Mouse (Mus musculus): ENCODE results near the gene Gm26602. TPM values are rescaled to one million over a fixed set of nuclear protein-coding genes. Genes with fewer than 3 reads are reported as not detected.

Gm26602 gene
- polyA plus RNA-seq, 1 experiment from 2014 or later, result 5.3 TPM

DNA sequence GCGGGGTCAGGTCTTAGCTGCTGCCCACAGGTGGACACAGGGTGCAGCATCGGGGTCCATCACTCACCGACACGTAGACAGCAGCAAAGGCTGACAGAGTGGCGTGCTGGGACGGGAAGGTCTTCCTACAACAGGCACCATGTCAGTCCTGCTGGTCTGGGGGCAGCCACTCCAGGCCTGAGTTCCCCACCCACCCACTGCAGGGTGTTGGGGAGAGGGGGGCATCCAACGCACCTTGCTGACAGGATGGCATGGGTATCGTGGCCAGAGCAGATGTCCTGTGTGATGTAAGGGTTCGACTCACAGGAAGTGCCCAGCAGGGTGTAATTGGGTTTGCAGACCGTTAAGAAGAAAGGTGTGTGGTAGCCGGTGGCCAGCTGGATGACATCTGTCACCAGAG lies 44.1 kb upstream of the Gm26602 start:
- Histone ChIP-seq H3K36me3 (ENCODE audit: control insufficient read depth, insufficient read depth, low read length) (peaks cover 45% of the 10 kb centered on the region), H3K4me2 (replicated peaks; ENCODE audit: low read depth, low read length) (no peak overlapping the region), H3K9ac (replicated peaks; ENCODE audit: low read depth, low read length) (no peak overlapping the region), H3K4me3 (ENCODE audit: low read depth, low read length) (no peak overlapping the region), H3K27me3 (ENCODE audit: control insufficient read depth, insufficient read depth, low read length) (no peaks in the 10 kb centered on the region), H3K27ac (ENCODE audit: low read length) (no peak overlapping the region), H3K9me3 (ENCODE audit: control insufficient read depth, low read depth, low read length) (no peaks in the 10 kb centered on the region), H3K4me1 (ENCODE audit: control insufficient read depth, insufficient read depth, low read length) (0 out of 2 replicates have a peak, but pooled peaks cover 2% of the 10 kb centered on the region)
- no peak for ATAC-seq (ENCODE audit: insufficient number of reproducible peaks, insufficient read depth, low FRiP score, low read depth)
- WGBS, result 75% methylated on average over 11 of the region's 11 CpGs

DNA sequence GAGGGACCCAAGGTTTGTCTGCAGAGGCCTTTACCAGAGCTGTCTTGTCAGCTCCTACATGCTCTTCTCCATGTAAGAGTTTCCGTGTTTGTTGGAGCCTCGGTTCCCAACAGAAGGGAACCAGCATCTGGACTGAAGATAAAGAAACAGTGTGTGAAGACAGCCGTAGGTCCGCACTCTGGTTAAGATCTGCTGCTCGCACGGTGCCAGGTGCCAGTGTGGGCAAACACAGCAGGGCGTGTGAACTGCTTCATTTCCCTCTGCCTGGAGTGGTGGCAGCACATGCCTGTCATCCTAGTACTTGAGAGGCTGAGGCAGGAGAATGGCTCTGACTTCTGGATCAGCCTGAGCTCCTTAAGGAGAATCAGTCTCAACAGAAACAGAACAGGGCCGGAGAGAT lies 38.8 kb upstream of the Gm26602 start:
- peaks cover 2% of the 10 kb centered on the region; the same call in 1 of the 2 replicates for H3K36me3 ChIP-seq (ENCODE audit: control insufficient read depth, insufficient read depth, low read length)
- H3K4me1 ChIP-seq (ENCODE audit: control insufficient read depth, insufficient read depth, low read length), result peaks cover 18% of the 10 kb centered on the region
- no peak overlapping the region for H3K4me3 ChIP-seq (ENCODE audit: low read depth, low read length)
- no peaks in the 10 kb centered on the region for H3K9me3 ChIP-seq (ENCODE audit: control insufficient read depth, low read depth, low read length)
- H3K27me3 ChIP-seq (ENCODE audit: control insufficient read depth, insufficient read depth, low read length), result no peaks in the 10 kb centered on the region
- WGBS, result 92% methylated on average over 8 of the region's 8 CpGs
- H3K4me2 ChIP-seq (replicated peaks; ENCODE audit: low read depth, low read length), result no peak overlapping the region
- no peak overlapping the region for H3K9ac ChIP-seq (replicated peaks; ENCODE audit: low read depth, low read length)
- no peak for ATAC-seq (ENCODE audit: insufficient number of reproducible peaks, insufficient read depth, low FRiP score, low read depth)
- H3K27ac ChIP-seq (ENCODE audit: low read length), result no peak overlapping the region

GRCm38 (mm10) chr10:79872862-79873261 lies 37.8 kb upstream of the Gm26602 start:
- WGBS, result 55% methylated on average over 3 of the region's 3 CpGs
- peak overlapping the region; percentile 76; the same call in 1 of the 2 replicates for H3K4me3 ChIP-seq (ENCODE audit: low read depth, low read length)
- no peaks in the 10 kb centered on the region for H3K9me3 ChIP-seq (ENCODE audit: control insufficient read depth, low read depth, low read length)
- ATAC-seq (ENCODE audit: insufficient number of reproducible peaks, insufficient read depth, low FRiP score, low read depth), result no peak
- 0 out of 2 replicates have a peak overlapping the region, but pooled peaks have one; percentile 82 for H3K9ac ChIP-seq (replicated peaks; ENCODE audit: low read depth, low read length)
- H3K27me3 ChIP-seq (ENCODE audit: control insufficient read depth, insufficient read depth, low read length), result no peaks in the 10 kb centered on the region
- H3K4me2 ChIP-seq (replicated peaks; ENCODE audit: low read depth, low read length), result peak overlapping the region; percentile 92
- H3K4me1 ChIP-seq (ENCODE audit: control insufficient read depth, insufficient read depth, low read length), result peaks cover 18% of the 10 kb centered on the region
- H3K27ac ChIP-seq (ENCODE audit: low read length), result no peak overlapping the region
- no peaks in the 10 kb centered on the region for H3K36me3 ChIP-seq (ENCODE audit: control insufficient read depth, insufficient read depth, low read length)

DNA sequence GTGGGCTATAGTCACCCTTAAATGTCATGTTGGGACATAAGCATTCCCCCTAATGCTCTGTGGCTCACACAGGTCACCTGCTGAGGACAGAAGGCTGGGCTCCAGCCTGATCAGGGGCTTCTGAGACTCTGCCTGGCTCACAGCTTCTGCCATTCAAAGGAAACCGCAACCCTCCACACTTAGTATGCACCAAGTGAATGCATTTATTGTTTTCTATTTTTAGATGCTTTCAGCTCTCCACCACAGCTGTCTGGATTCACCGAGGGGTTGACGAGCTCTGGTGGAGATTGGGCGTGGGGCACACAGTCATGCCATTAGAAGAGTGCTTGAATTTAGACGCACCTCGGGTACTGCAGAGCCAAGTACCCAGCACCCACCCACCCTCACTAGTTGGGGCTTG lies 37.3 kb upstream of the Gm26602 start:
- Histone ChIP-seq H3K27ac (ENCODE audit: low read length) (no peak overlapping the region), H3K9ac (replicated peaks; ENCODE audit: low read depth, low read length) (peak overlapping the region; percentile 82), H3K9me3 (ENCODE audit: control insufficient read depth, low read depth, low read length) (no peaks in the 10 kb centered on the region), H3K36me3 (ENCODE audit: control insufficient read depth, insufficient read depth, low read length) (no peaks in the 10 kb centered on the region), H3K27me3 (ENCODE audit: control insufficient read depth, insufficient read depth, low read length) (no peaks in the 10 kb centered on the region), H3K4me1 (ENCODE audit: control insufficient read depth, insufficient read depth, low read length) (peaks cover 18% of the 10 kb centered on the region), H3K4me2 (replicated peaks; ENCODE audit: low read depth, low read length) (peak overlapping the region; percentile 92), H3K4me3 (ENCODE audit: low read depth, low read length) (peak overlapping the region; percentile 76)
- WGBS, result 11% methylated on average over 6 of the region's 6 CpGs
- no peak for ATAC-seq (ENCODE audit: insufficient number of reproducible peaks, insufficient read depth, low FRiP score, low read depth)

GRCm38 (mm10) chr10:79873715-79874289 lies 36.9 kb upstream of the Gm26602 start:
- H3K4me1 ChIP-seq (ENCODE audit: control insufficient read depth, insufficient read depth, low read length), result peaks cover 18% of the 10 kb centered on the region
- H3K4me3 ChIP-seq (ENCODE audit: low read depth, low read length), result peak overlapping the region; percentile 76
- peak overlapping the region; percentile 82 for H3K9ac ChIP-seq (replicated peaks; ENCODE audit: low read depth, low read length)
- 1% methylated on average over 26 of the region's 26 CpGs for WGBS
- no peaks in the 10 kb centered on the region for H3K9me3 ChIP-seq (ENCODE audit: control insufficient read depth, low read depth, low read length)
- H3K27me3 ChIP-seq (ENCODE audit: control insufficient read depth, insufficient read depth, low read length), result no peaks in the 10 kb centered on the region
- peak overlapping the region; percentile 58; the same call in 1 of the 2 replicates for H3K27ac ChIP-seq (ENCODE audit: low read length)
- no peaks in the 10 kb centered on the region for H3K36me3 ChIP-seq (ENCODE audit: control insufficient read depth, insufficient read depth, low read length)
- peak overlapping the region; percentile 92 for H3K4me2 ChIP-seq (replicated peaks; ENCODE audit: low read depth, low read length)
- ATAC-seq (ENCODE audit: insufficient number of reproducible peaks, insufficient read depth, low FRiP score, low read depth), result no peak

DNA sequence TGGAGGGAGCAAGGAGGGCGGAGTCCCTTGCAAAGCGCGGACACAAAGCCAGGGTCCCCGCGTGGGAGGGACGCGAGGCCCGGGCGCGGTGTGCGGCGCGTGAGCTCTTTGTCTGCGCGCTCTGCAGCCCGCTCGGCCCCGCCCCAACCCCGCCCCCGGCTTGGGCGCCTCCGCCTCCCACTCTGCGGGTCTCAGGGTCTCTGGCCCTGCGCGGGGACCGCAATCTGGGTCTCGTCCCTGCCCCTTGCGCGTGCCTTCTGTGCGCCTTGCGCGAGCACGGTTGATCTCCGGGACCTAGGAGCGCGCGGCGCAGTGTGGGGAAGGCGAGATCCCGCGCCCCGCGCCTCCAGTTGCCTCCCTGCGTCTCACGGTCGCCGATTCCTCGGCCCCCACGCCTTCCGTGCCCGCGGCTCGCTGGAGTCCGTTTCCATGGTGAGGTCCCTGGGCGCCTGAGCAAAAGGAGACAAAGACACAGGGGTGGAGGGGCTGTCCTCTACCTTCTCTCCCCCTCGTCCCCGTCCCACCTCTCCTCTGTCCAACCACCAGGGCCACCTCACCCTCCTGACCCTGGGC lies 36.3 kb upstream of the Gm26602 start, which contains the start of the genes Prtn3 and Plppr3:
Gene Prtn3, plus strand, starts transcription at position 187 of the 573 bp plus-strand sequence.
Gene Plppr3, minus strand, starts transcription at position 345 of the 573 bp plus-strand sequence.
- no peaks in the 10 kb centered on the region for H3K27me3 ChIP-seq (ENCODE audit: control insufficient read depth, insufficient read depth, low read length)
- H3K9ac ChIP-seq (replicated peaks; ENCODE audit: low read depth, low read length), result peak within 1 kb of the TSS; percentile 82
- no peaks in the 10 kb centered on the region for H3K9me3 ChIP-seq (ENCODE audit: control insufficient read depth, low read depth, low read length)
- peak within 1 kb of the TSS; percentile 76 for H3K4me3 ChIP-seq (ENCODE audit: low read depth, low read length)
- peak; percentile 77; the same call in 1 of the 2 replicates for ATAC-seq (ENCODE audit: insufficient number of reproducible peaks, insufficient read depth, low FRiP score, low read depth)
- H3K4me2 ChIP-seq (replicated peaks; ENCODE audit: low read depth, low read length), result peak within 1 kb of the TSS; percentile 92
- peaks cover 20% of the 10 kb centered on the region for H3K4me1 ChIP-seq (ENCODE audit: control insufficient read depth, insufficient read depth, low read length)
- no peaks in the 10 kb centered on the region for H3K36me3 ChIP-seq (ENCODE audit: control insufficient read depth, insufficient read depth, low read length)
- peak within 1 kb of the TSS; percentile 58 for H3K27ac ChIP-seq (ENCODE audit: low read length)
- under 1% methylated on average over 40 of the region's 57 CpGs for WGBS

GRCm38 (mm10) chr10:79877174-79877573 lies 33.5 kb upstream of the Gm26602 start:
- ATAC-seq (ENCODE audit: insufficient number of reproducible peaks, insufficient read depth, low FRiP score, low read depth), result no peak
- no peaks in the 10 kb centered on the region for H3K36me3 ChIP-seq (ENCODE audit: control insufficient read depth, insufficient read depth, low read length)
- no peak overlapping the region for H3K27ac ChIP-seq (ENCODE audit: low read length)
- H3K9ac ChIP-seq (replicated peaks; ENCODE audit: low read depth, low read length), result no peak overlapping the region
- no peak overlapping the region for H3K4me3 ChIP-seq (ENCODE audit: low read depth, low read length)
- WGBS, result 53% methylated on average over 1 of the region's 1 CpGs
- H3K27me3 ChIP-seq (ENCODE audit: control insufficient read depth, insufficient read depth, low read length), result no peaks in the 10 kb centered on the region
- no peaks in the 10 kb centered on the region for H3K9me3 ChIP-seq (ENCODE audit: control insufficient read depth, low read depth, low read length)
- peaks cover 31% of the 10 kb centered on the region for H3K4me1 ChIP-seq (ENCODE audit: control insufficient read depth, insufficient read depth, low read length)
- no peak overlapping the region for H3K4me2 ChIP-seq (replicated peaks; ENCODE audit: low read depth, low read length)

- WGBS, result 64% methylated on average over 12 of the region's 12 CpGs
- Histone ChIP-seq H3K9ac (replicated peaks; ENCODE audit: low read depth, low read length) (no peak overlapping the region), H3K4me2 (replicated peaks; ENCODE audit: low read depth, low read length) (no peak overlapping the region), H3K4me3 (ENCODE audit: low read depth, low read length) (no peak overlapping the region), H3K9me3 (ENCODE audit: control insufficient read depth, low read depth, low read length) (no peaks in the 10 kb centered on the region), H3K4me1 (ENCODE audit: control insufficient read depth, insufficient read depth, low read length) (peaks cover 36% of the 10 kb centered on the region), H3K36me3 (ENCODE audit: control insufficient read depth, insufficient read depth, low read length) (no peaks in the 10 kb centered on the region), H3K27ac (ENCODE audit: low read length) (no peak overlapping the region), H3K27me3 (ENCODE audit: control insufficient read depth, insufficient read depth, low read length) (no peaks in the 10 kb centered on the region)
- ATAC-seq (ENCODE audit: insufficient number of reproducible peaks, insufficient read depth, low FRiP score, low read depth), result no peak
These were observed 32.9 kb upstream of the Gm26602 start for GRCm38 (mm10) chr10:79877757-79878156.

Measured in stomach, embryonic 14.5 days (tissue).